Mouse (Mus musculus) hindbrain, embryonic 12.5 days (tissue): ENCODE measurements at regions not wholly inside any gene's neighbourhood (a gene's known extent, or its start where the extent isn't known, plus 50 kb on each side); places are given as distances from the start of the nearest gene placed in this dataset.
A peak's percentile ranks its signal among the peaks of the same experiment; 100 is the strongest.

ENCODE experiments used
- ATAC-seq: fragments of 200-750 bp; cut with Nextera tagmentation; 2 replicates; pipeline ENCODE4 v1.8.0; 2017; ENCODE audit warnings: moderate TSS enrichment; ENCODE audit not compliant: low FRiP score
- H3K27ac ChIP-seq: fragments of 300-500 bp; sonication (generic); 2 replicates; pipeline ENCODE4 v1.5.1; 2016; ENCODE audit warnings: mild to moderate bottlenecking
- H3K27me3 ChIP-seq: fragments of 300-500 bp; sonication (generic); 2 replicates; pipeline ENCODE4 v1.6.1; 2016; ENCODE audit warnings: mild to moderate bottlenecking
- H3K36me3 ChIP-seq: fragments of 300-500 bp; sonication (generic); 2 replicates; pipeline ENCODE4 v1.6.1; 2016; ENCODE audit warnings: mild to moderate bottlenecking
- H3K4me1 ChIP-seq: fragments of 300-500 bp; sonication (generic); 2 replicates; pipeline ENCODE4 v1.6.1; 2016
- H3K4me2 ChIP-seq: fragments of 300-500 bp; sonication (generic); replicated peaks from 2 replicates; pipeline ENCODE4 v1.6.1; 2016; ENCODE audit warnings: mild to moderate bottlenecking
- H3K4me3 ChIP-seq: fragments of 300-500 bp; sonication (generic); 2 replicates; pipeline ENCODE4 v1.5.1; 2016; ENCODE audit warnings: mild to moderate bottlenecking
- H3K9ac ChIP-seq: fragments of 300-500 bp; sonication (generic); 2 replicates; pipeline ENCODE4 v1.6.1; 2016; ENCODE audit warnings: mild to moderate bottlenecking, moderate library complexity
- H3K9me3 ChIP-seq: fragments of 300-500 bp; sonication (generic); replicated peaks from 2 replicates; pipeline ENCODE4 v1.6.1; 2016; ENCODE audit warnings: mild to moderate bottlenecking
- WGBS: fragments of 180-500 bp; shearing (Covaris S2); methylation state at CpG from one replicate; pipeline ENCODE4 v1.1.7; 2016; 5-methylcytosine and 5-hydroxymethylcytosine counted together

DNA sequence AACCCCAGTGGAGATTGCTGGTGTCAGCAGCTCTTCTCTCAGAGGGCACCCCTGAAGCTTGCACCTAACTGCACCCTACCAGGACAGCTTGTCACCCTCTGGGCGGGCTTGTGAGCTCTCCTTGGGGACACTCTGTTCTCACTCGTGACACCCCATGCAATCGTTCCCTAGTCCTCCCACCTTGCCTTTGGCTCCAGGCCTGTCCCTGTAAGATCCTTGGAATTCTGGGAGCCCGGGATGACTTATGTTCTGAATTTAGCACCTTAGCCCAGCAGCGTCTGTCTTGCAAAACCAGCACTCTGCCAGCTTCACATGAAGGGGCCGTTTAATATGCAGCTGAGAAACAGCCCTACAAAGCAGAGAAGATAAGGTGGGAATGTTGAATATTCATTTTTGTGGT, 257.7 kb upstream of the 4930535I16Rik start:
- no peak overlapping the region for H3K4me2 ChIP-seq
- WGBS = 63% methylated on average over 6 of the region's 6 CpGs
- peaks cover 9% of the 10 kb centered on the region for H3K4me1 ChIP-seq
- no peak overlapping the region for H3K4me3 ChIP-seq
- H3K27me3 ChIP-seq = peaks cover 32% of the 10 kb centered on the region
- no peaks in the 10 kb centered on the region for H3K9me3 ChIP-seq
- H3K27ac ChIP-seq = no peak overlapping the region
- no peaks in the 10 kb centered on the region for H3K36me3 ChIP-seq
- ATAC-seq = no peak
- H3K9ac ChIP-seq = no peak overlapping the region

DNA sequence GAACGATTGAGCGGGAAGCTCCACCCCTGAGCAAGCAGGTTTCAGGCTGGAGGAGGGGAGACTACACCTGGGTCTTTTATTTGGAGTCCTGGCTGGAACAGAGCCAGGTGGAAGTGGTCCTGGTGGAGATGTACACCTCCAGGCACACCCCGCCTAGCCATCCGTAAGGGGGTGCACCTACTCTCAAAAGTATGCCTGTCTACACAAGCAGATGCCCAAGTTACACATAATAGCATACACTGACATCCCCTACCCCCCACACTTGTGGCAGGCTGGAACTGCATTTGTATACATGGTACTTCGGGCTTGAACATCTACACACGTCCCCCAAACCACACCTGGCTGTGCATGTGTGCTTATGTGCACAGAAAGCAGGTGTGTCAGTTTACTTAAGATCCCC, 236.8 kb upstream of the 4930535I16Rik start:
- H3K9ac ChIP-seq = no peak overlapping the region
- H3K4me1 ChIP-seq = peaks cover 7% of the 10 kb centered on the region
- no peak overlapping the region for H3K27ac ChIP-seq
- H3K4me3 ChIP-seq = no peak overlapping the region
- no peak for ATAC-seq
- H3K36me3 ChIP-seq = no peaks in the 10 kb centered on the region
- H3K9me3 ChIP-seq = no peaks in the 10 kb centered on the region
- H3K27me3 ChIP-seq = peaks cover 13% of the 10 kb centered on the region
- no peak overlapping the region for H3K4me2 ChIP-seq
- 83% methylated on average over 5 of the region's 6 CpGs for WGBS

DNA sequence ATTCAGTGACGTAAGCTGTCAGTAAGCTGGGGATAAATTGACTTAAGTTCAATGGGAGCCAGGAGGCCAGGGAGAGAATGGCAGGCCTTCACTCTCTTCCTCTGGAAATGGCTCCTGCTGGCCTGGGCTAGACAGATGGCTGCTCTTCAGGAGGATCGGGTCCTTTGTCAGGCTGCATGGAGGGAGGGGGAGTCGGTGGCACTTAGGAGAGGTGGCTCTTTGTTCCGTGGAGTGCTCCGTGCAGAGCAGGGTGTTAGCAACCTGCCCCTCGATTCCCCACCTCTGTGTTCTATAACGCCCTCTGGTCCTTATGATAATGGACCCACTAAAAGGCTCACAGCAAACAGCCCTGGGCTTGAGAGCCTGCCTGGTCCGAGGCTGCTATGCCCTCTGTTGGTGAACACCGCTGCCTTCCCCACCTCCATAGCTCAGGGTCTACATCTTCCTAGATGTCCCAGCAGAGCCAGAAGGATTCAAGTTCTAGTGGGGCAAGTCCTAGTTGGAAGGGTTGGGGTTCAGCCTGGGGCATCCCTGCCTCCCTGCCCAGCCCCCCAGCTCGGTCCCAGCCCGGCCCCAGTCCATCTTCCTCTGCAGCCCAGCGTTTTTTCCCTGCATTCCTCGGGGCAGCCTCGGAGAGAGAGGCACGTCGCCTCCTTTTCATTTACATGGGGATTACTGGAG, 232.1 kb upstream of the 4930535I16Rik start:
- Histone ChIP-seq H3K9me3 (no peaks in the 10 kb centered on the region), H3K4me2 (peak overlapping the region; percentile 44), H3K4me1 (peaks cover 14% of the 10 kb centered on the region), H3K4me3 (no peak overlapping the region), H3K36me3 (no peaks in the 10 kb centered on the region), H3K27me3 (peaks cover 15% of the 10 kb centered on the region), H3K27ac (no peak overlapping the region), H3K9ac (peak overlapping the region; percentile 47)
- 4% methylated on average over 16 of the region's 16 CpGs for WGBS
- ATAC-seq = peak; percentile 50

DNA sequence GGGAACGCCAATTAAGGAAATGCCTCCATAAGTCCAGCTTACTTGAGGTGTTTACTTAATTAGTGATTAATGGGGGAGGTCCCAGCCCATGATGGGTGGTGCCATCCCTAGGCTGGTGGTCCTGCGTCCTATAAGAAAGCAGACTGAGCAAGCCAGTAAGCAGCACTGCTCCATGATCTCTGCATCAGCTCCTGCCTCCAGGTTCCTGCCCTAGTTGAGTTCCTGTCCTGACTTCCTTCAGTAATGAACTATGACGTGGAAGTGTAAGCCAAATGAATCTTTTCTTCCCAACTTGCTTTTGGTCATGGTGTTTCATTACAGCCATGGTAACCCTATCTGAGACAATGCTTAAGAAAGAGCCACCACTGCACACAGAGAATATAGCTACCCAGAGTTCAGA, 231.2 kb upstream of the 4930535I16Rik start:
- H3K27ac ChIP-seq = no peak overlapping the region
- WGBS = 81% methylated on average over 3 of the region's 3 CpGs
- H3K4me3 ChIP-seq = no peak overlapping the region
- H3K27me3 ChIP-seq = peaks cover 15% of the 10 kb centered on the region
- no peaks in the 10 kb centered on the region for H3K36me3 ChIP-seq
- peaks cover 15% of the 10 kb centered on the region for H3K4me1 ChIP-seq
- no peaks in the 10 kb centered on the region for H3K9me3 ChIP-seq
- H3K4me2 ChIP-seq = no peak overlapping the region
- no peak overlapping the region for H3K9ac ChIP-seq
- no peak for ATAC-seq

DNA sequence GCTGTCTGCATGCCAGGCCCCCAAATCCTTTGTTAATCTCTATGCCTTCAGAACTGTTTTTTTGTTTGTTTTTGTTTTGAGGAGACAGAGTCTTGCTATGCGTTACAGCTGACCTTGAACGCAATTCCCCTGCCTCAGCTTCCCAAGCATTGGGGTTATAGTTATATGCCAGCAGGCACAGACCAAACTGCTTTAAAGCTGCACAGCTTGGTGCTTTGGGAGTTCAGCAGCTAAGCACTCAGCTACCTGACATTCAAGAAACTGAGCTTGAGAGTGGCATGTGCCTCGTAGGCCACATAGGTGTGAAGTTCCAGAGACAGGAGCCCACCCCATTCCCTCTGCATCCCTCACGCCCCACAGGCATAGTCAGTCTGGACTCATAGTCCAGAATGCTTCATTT, 229.5 kb upstream of the 4930535I16Rik start:
- ATAC-seq = no peak
- WGBS = 73% methylated on average over 4 of the region's 4 CpGs

DNA sequence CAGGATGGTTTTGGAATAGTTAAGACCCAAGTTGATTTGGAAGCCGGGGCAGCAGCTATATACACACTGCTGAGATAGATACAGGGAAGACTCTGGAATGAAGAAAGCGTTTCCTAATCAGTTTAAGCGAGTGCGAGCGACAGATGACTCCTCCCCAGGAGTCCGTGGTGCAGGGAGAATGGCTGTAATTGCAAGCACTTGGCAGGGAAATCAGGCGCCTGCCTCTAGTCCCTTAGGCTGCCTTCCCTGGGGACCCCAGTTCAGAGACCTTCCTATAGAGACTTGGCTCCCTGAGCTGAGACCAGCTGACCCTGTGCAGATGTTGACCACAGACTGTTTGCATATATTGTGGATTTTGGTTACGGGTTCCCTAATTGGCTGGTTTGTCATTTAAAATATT, 228.3 kb upstream of the 4930535I16Rik start:
- peaks cover 24% of the 10 kb centered on the region for H3K4me1 ChIP-seq

More for the DNA sequence above, 229.5 kb upstream of the 4930535I16Rik start:
- no peak overlapping the region for H3K4me3 ChIP-seq
- no peaks in the 10 kb centered on the region for H3K36me3 ChIP-seq
- no peaks in the 10 kb centered on the region for H3K9me3 ChIP-seq
- H3K27me3 ChIP-seq = peaks cover 7% of the 10 kb centered on the region
- no peak overlapping the region for H3K27ac ChIP-seq
- no peak overlapping the region for H3K9ac ChIP-seq
- no peak overlapping the region for H3K4me2 ChIP-seq
- peaks cover 22% of the 10 kb centered on the region for H3K4me1 ChIP-seq

DNA sequence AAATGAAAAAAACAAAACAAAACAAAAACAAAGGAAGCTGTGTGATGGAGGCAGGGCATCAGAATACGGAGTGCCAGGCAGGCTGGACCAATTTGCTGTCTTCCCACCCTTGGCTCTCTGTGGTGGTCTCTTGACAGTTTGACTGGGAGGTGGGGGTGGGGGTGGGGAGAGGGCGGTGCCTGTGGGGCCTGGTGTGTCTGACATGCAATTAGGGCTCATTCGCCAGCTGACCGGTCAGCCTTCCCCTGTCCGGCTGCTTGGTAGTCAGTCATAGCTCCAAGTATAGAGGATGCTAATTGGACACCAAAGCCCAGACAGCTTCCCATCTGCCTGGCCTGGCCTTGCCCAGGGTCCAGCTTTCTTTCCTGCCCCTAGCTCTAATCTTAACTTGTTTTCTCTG, 225.8 kb upstream of the 4930535I16Rik start:
- H3K9me3 ChIP-seq = no peaks in the 10 kb centered on the region
- H3K36me3 ChIP-seq = no peaks in the 10 kb centered on the region
- peaks cover 2% of the 10 kb centered on the region; the same call in 1 of the 2 replicates for H3K27me3 ChIP-seq
- H3K4me2 ChIP-seq = no peak overlapping the region
- no peak overlapping the region for H3K27ac ChIP-seq
- WGBS = 28% methylated on average over 5 of the region's 5 CpGs
- H3K4me1 ChIP-seq = peaks cover 19% of the 10 kb centered on the region
- H3K4me3 ChIP-seq = no peak overlapping the region
- no peak overlapping the region for H3K9ac ChIP-seq
- ATAC-seq = no peak

More for the DNA sequence above, 228.3 kb upstream of the 4930535I16Rik start:
- Histone ChIP-seq H3K9me3 (no peaks in the 10 kb centered on the region), H3K4me3 (no peak overlapping the region), H3K36me3 (no peaks in the 10 kb centered on the region), H3K27me3 (peaks cover 2% of the 10 kb centered on the region; the same call in 1 of the 2 replicates), H3K27ac (no peak overlapping the region), H3K9ac (no peak overlapping the region), H3K4me2 (no peak overlapping the region)
- WGBS = 26% methylated on average over 8 of the region's 8 CpGs
- ATAC-seq = no peak

DNA sequence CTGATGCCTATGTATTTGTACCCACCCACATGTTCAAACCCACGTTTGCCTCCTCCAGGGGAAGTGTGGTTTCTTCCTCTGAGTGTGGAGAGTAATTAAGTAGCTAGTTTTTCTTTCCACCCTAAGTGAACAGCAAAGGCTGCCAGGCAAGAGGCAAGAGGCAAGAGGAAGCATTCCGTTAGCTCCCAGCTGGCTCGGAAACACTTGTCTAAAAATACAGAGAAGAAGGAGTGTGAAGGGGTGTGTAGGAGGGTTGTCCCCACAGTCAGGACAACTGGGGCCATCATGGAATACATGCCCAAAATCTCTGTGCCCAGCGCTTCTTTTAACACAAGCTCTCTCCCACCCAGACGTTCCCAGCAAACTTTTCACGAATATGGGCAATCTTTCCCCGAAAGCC, 225.4 kb upstream of the 4930535I16Rik start:
- Histone ChIP-seq H3K4me3 (no peak overlapping the region), H3K9me3 (no peaks in the 10 kb centered on the region), H3K36me3 (no peaks in the 10 kb centered on the region), H3K4me2 (no peak overlapping the region), H3K9ac (no peak overlapping the region), H3K4me1 (peaks cover 19% of the 10 kb centered on the region), H3K27ac (no peak overlapping the region), H3K27me3 (0 out of 2 replicates have a peak, but pooled peaks cover 2% of the 10 kb centered on the region)
- ATAC-seq = no peak
- 53% methylated on average over 7 of the region's 7 CpGs for WGBS

DNA sequence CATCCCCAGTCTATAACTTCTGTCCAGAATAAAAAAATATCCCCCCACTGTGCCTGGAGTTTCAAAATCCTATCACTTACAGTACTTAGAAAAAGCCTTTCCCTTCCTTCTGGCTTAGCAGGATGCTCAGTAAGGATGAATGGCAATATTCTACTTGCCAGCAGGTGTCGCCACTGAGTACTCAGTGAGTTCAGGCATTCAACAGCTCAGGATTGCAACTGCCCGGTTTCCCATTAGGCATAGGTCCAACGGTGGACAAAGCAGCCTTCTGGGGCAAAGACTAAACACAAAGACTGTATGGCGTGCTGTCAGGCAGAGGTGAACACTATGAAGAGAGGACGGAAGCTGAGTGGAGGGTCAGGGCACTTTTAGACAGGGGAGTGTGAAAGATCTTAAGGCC, 224.3 kb upstream of the 4930535I16Rik start:
- Histone ChIP-seq H3K4me2 (no peak overlapping the region), H3K27me3 (no peaks in the 10 kb centered on the region), H3K4me1 (peaks cover 19% of the 10 kb centered on the region), H3K9ac (no peak overlapping the region), H3K27ac (no peak overlapping the region), H3K9me3 (no peaks in the 10 kb centered on the region), H3K36me3 (no peaks in the 10 kb centered on the region), H3K4me3 (no peak overlapping the region)
- no peak for ATAC-seq
- 3% methylated on average over 5 of the region's 5 CpGs for WGBS

DNA sequence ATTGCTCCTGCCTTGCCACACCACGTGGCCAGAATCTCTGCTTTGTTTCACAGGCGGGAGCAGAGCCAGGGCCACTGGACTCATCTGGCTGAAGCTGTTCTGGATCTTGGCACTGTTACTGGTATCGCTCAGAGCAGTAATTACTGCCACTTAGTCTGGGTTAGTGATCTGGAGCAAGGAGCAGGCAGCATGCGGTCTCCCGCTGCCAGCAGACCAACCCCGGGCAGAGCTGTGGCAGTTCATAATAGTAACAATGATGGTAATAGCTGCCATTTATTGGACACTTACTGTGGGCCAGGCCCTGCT, 217.3 kb upstream of the 4930535I16Rik start:
- peaks cover 6% of the 10 kb centered on the region; the same call in 1 of the 2 replicates for H3K27me3 ChIP-seq
- ATAC-seq = no peak
- H3K4me1 ChIP-seq = peaks cover 6% of the 10 kb centered on the region
- H3K4me2 ChIP-seq = no peak overlapping the region
- H3K9me3 ChIP-seq = no peaks in the 10 kb centered on the region
- 67% methylated on average over 6 of the region's 6 CpGs for WGBS
- H3K27ac ChIP-seq = no peak overlapping the region
- no peaks in the 10 kb centered on the region for H3K36me3 ChIP-seq
- no peak overlapping the region for H3K9ac ChIP-seq
- no peak overlapping the region for H3K4me3 ChIP-seq

DNA sequence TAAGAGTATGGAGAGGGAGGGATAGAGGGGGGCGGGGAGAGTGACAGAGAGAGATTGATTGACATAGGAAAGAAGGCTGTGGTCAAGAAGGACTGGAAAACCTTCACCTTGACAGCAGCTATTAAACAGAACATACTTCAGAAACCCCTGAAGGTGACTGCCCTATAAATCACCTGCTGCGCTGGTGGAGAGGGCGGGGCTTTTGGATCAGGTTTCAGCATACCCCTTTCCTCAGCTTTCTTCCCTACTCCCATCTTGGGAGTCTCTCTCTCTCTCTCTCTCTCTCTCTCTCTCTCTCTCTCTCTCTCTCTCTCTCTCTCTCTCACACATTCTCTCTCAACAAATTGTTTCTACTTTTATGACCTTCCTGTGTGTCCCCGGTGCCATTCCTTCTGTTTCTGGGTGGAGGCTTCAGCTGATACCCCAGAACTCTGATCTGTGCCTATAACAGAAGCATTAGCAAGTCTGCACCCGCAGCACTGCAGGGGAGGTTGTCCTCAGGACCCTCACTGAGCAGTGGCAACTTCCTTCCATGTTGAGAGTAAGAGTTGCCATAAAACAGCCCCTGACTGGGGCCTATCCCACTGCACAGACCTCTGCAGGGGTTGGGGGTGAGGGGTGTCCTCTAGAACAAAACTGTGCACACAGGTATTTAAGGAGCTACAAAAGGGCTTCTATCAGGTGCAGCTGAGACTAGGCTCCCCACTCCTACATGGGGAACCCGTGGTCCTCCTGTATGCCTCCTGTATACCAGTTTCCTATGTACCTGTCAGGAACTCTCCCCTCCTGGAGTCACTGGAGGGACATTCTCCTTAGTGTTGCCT, 216.7 kb upstream of the 4930535I16Rik start:
- Histone ChIP-seq H3K4me2 (no peak overlapping the region), H3K27me3 (peaks cover 6% of the 10 kb centered on the region; the same call in 1 of the 2 replicates), H3K4me1 (peaks cover 6% of the 10 kb centered on the region), H3K9ac (no peak overlapping the region), H3K4me3 (no peak overlapping the region), H3K9me3 (no peaks in the 10 kb centered on the region), H3K27ac (no peak overlapping the region), H3K36me3 (no peaks in the 10 kb centered on the region)
- no peak for ATAC-seq
- WGBS = 29% methylated on average over 6 of the region's 6 CpGs

DNA sequence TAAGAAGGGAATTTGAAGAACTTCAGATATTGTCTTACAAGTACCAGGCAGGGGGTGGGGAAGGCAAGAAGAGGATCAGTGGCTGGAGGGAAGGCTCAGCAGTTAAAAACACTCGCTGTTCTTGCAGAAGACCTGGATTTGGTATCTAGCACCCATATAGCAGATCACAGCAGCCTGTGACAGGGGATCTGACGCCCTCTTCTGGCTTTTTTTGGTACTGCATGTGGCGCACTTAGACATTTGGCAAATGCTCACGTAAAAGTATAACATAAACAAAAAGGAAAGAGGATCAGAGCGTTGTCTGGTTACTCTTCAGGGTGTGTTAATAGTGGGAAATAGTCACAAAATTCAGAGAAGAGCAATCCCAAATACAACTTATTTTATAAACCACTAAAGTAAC, 213.1 kb upstream of the 4930535I16Rik start:
- ATAC-seq = no peak
- H3K9me3 ChIP-seq = no peaks in the 10 kb centered on the region
- H3K4me2 ChIP-seq = no peak overlapping the region
- 73% methylated on average over 5 of the region's 5 CpGs for WGBS
- no peak overlapping the region for H3K27ac ChIP-seq
- no peak overlapping the region for H3K4me3 ChIP-seq
- no peaks in the 10 kb centered on the region for H3K36me3 ChIP-seq
- H3K4me1 ChIP-seq = peaks cover 6% of the 10 kb centered on the region
- H3K9ac ChIP-seq = no peak overlapping the region
- H3K27me3 ChIP-seq = peaks cover 6% of the 10 kb centered on the region; the same call in 1 of the 2 replicates

DNA sequence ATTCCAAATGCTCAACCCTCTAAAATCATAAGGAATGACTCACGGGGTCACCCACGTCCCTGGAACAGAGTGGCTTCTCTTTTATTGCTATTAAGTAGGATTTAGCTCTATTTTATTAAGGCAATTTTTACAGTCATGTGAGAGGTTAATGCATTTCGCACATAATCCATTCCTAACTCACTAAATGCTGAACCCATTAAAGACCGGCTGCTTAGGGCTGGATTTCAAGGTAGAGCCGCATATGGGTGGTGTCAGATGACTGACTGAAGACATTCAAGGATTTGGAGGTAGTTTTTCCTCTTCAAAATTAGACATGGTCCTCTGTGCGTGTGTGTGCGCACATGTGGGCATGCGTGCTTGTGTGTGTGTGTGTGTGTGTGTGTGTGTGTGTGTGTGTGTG, 208.4 kb upstream of the 4930535I16Rik start:
- no peaks in the 10 kb centered on the region for H3K36me3 ChIP-seq
- no peaks in the 10 kb centered on the region for H3K9me3 ChIP-seq
- no peak overlapping the region for H3K4me2 ChIP-seq
- 83% methylated on average over 7 of the region's 8 CpGs for WGBS
- no peak overlapping the region for H3K9ac ChIP-seq
- ATAC-seq = no peak
- H3K4me3 ChIP-seq = no peak overlapping the region
- H3K4me1 ChIP-seq = no peaks in the 10 kb centered on the region
- no peak overlapping the region for H3K27ac ChIP-seq
- no peaks in the 10 kb centered on the region for H3K27me3 ChIP-seq
